Mouse (Mus musculus) stomach, embryonic 14.5 days (tissue): ENCODE results near the gene Prkcz. TPM values are rescaled to one million over a fixed set of nuclear protein-coding genes. Genes with fewer than 3 reads are reported as not detected.

Source experiments
- ATAC-seq: fragments of 200-750 bp; cut with Nextera tagmentation; 2 replicates; pipeline ENCODE4 v1.8.0; 2017; ENCODE audit warnings: low read depth, moderate TSS enrichment; ENCODE audit not compliant: insufficient number of reproducible peaks, insufficient read depth, low FRiP score
- H3K27ac ChIP-seq: fragments of 300-500 bp; sonication (generic); 2 replicates; pipeline ENCODE4 v1.5.1; 2014; ENCODE audit warnings: mild to moderate bottlenecking, low read length, moderate library complexity, mixed read lengths
- H3K27me3 ChIP-seq: fragments of 300-500 bp; sonication (generic); 2 replicates; pipeline ENCODE4 v1.6.1; 2014; ENCODE audit warnings: low read length, control low read depth, mixed read lengths; ENCODE audit not compliant: control insufficient read depth, insufficient read depth
- H3K36me3 ChIP-seq: fragments of 300-500 bp; sonication (generic); 2 replicates; pipeline ENCODE4 v1.6.1; 2014; ENCODE audit warnings: mild to moderate bottlenecking, control low read depth, low read length, moderate library complexity, mixed read lengths; ENCODE audit not compliant: control insufficient read depth, insufficient read depth
- H3K4me1 ChIP-seq: fragments of 300-500 bp; sonication (generic); 2 replicates; pipeline ENCODE4 v1.6.1; 2014; ENCODE audit warnings: low read length, control low read depth, mixed read lengths; ENCODE audit not compliant: control insufficient read depth, insufficient read depth
- H3K4me2 ChIP-seq: fragments of 300-500 bp; sonication (generic); replicated peaks from 2 replicates; pipeline ENCODE4 v1.6.1; 2014; ENCODE audit warnings: low read depth, low read length, control low read depth
- H3K4me3 ChIP-seq: fragments of 300-500 bp; sonication (generic); 2 replicates; pipeline ENCODE4 v1.5.1; 2014; ENCODE audit warnings: low read depth, low read length, control low read depth
- H3K9ac ChIP-seq: fragments of 300-500 bp; sonication (generic); replicated peaks from 2 replicates; pipeline ENCODE4 v1.6.1; 2014; ENCODE audit warnings: low read depth, mild to moderate bottlenecking, control low read depth, low read length, moderate library complexity, mixed read lengths
- H3K9me3 ChIP-seq: fragments of 300-500 bp; sonication (generic); 2 replicates; pipeline ENCODE4 v1.6.1; 2016; ENCODE audit warnings: low read depth, low read length, control low read depth; ENCODE audit not compliant: control insufficient read depth
- WGBS: fragments of 180-500 bp; shearing (Covaris S2); extraction: QIAGEN DNeasy Blood & Tissue Kit; methylation state at CpG from one replicate; pipeline ENCODE4 v1.1.7; 2014; 5-methylcytosine and 5-hydroxymethylcytosine counted together
- polyA plus RNA-seq: library from polyadenylated mRNA; unstranded; fragments of >200 nt; fragmentation: Nextera tagmentation; extraction: Ambion mirVana; gene quantifications from 2 replicates; pipeline ENCODE4 v1.2.1, GENCODE M21; 2014

Gene Prkcz
- polyA plus RNA-seq, 1 experiment from 2014 or later: 12.9 TPM

- Histone ChIP-seq H3K4me1 (peaks cover 70% of the 10 kb centered on the region), H3K9me3 (no peaks in the 10 kb centered on the region), H3K36me3 (peaks cover 3% of the 10 kb centered on the region), H3K9ac (no peak overlapping the region), H3K27me3 (no peaks in the 10 kb centered on the region), H3K4me3 (no peak overlapping the region; the same call in 1 of the 2 replicates), H3K4me2 (peak overlapping the region; percentile 94), H3K27ac (no peak overlapping the region)
- ATAC-seq: no peak
- 74% methylated on average over 9 of the region's 9 CpGs for WGBS
Measured at GRCm38 (mm10) chr4:155218104-155218732, 142.9 kb downstream of the Prkcz start.

DNA sequence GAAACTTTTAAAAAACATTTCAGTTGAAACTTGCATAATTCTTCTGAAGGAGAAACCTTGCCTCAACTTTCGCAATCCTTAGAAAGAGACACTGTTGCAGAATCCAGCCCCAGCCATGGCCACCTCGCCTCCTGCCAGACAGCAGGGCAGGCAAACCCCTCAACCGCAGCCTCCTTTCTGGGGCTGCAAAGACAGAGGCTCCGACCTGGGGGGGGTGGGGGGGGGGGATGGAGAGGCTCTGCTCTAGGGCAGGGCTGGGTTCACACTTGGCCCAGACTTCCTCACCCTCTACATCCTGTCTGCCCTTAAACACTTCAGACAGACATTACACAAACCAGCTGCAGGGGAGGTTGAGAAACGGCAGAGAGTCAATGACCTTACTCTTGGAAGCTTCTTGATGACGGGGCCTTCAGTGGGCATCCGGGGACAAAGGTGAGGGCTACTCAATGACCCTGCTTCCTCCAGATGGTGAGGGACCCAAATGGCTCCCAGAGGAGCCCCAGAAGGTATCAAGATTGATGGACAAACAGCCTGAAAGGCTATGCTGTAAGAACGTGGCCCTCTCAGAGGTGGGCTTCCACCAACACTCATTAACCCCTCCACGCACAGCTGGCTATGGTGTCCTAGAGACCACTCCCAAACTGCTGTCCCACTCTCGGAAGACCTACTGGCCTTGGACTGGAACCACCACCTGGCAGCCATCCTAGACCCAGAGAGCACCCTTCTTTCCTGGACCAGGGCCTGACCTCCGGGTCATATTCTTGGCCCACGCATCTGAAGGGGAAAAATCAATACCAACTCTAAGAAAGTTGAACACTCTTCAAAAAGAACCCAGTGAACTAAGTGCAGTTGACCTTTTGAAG is 143.7 kb downstream of the Prkcz start:
- no peak for ATAC-seq
- Histone ChIP-seq H3K4me1 (peaks cover 70% of the 10 kb centered on the region), H3K4me3 (0 out of 2 replicates have a peak overlapping the region, but pooled peaks have one; percentile 5), H3K9ac (no peak overlapping the region; the same call in 1 of the 2 replicates), H3K27ac (no peak overlapping the region), H3K36me3 (peaks cover 3% of the 10 kb centered on the region), H3K9me3 (no peaks in the 10 kb centered on the region), H3K27me3 (no peaks in the 10 kb centered on the region), H3K4me2 (peak overlapping the region; percentile 94; the same call in 1 of the 2 replicates)
- 42% methylated on average over 12 of the region's 12 CpGs for WGBS

GRCm38 (mm10) chr4:155215773-155216630 is 145.2 kb downstream of the Prkcz start:
- 0 out of 2 replicates have a peak overlapping the region, but pooled peaks have one; percentile 6 for H3K27ac ChIP-seq
- peaks cover 70% of the 10 kb centered on the region for H3K4me1 ChIP-seq
- 0 out of 2 replicates have a peak overlapping the region, but pooled peaks have one; percentile 1 for H3K4me2 ChIP-seq
- H3K4me3 ChIP-seq: no peak overlapping the region
- H3K9me3 ChIP-seq: no peaks in the 10 kb centered on the region
- peaks cover 4% of the 10 kb centered on the region for H3K36me3 ChIP-seq
- ATAC-seq: no peak
- H3K9ac ChIP-seq: no peak overlapping the region
- WGBS: 61% methylated on average over 12 of the region's 12 CpGs
- no peaks in the 10 kb centered on the region for H3K27me3 ChIP-seq

DNA sequence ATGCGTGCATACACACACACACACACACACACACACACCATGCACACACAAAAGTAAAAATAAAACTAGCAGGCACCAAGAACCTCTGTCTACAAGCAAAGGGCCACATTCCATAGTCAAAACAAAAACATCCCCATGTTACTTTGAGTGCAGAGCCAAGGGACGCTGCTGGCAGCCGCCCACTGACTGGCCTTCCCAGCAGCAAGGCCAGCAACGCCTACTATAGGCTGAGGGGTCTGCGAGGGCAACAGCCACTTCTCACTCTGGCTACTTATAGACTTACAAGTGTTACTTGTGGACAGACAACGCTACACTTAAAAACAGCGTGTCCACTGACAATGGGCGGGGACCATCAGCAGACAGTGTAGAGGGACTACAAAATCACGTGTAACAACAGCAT is 146.0 kb downstream of the Prkcz start:
- peaks cover 68% of the 10 kb centered on the region for H3K4me1 ChIP-seq
- H3K27me3 ChIP-seq: no peaks in the 10 kb centered on the region
- H3K4me2 ChIP-seq: no peak overlapping the region
- H3K27ac ChIP-seq: no peak overlapping the region
- 64% methylated on average over 9 of the region's 9 CpGs for WGBS
- peaks cover 11% of the 10 kb centered on the region for H3K36me3 ChIP-seq
- H3K4me3 ChIP-seq: no peak overlapping the region
- H3K9me3 ChIP-seq: no peaks in the 10 kb centered on the region
- H3K9ac ChIP-seq: no peak overlapping the region
- ATAC-seq: no peak

- Histone ChIP-seq H3K36me3 (peaks cover 11% of the 10 kb centered on the region), H3K27me3 (no peaks in the 10 kb centered on the region), H3K9ac (no peak overlapping the region), H3K27ac (no peak overlapping the region), H3K4me1 (peaks cover 64% of the 10 kb centered on the region), H3K4me2 (no peak overlapping the region), H3K4me3 (no peak overlapping the region), H3K9me3 (no peaks in the 10 kb centered on the region)
- ATAC-seq: no peak
- 68% methylated on average over 10 of the region's 10 CpGs for WGBS
Measured at GRCm38 (mm10) chr4:155214793-155215192, 146.4 kb downstream of the Prkcz start.

GRCm38 (mm10) chr4:155214188-155214587 is 147.0 kb downstream of the Prkcz start:
- no peak overlapping the region for H3K9ac ChIP-seq
- H3K4me3 ChIP-seq: no peak overlapping the region
- H3K36me3 ChIP-seq: peaks cover 11% of the 10 kb centered on the region
- 0 out of 2 replicates have a peak overlapping the region, but pooled peaks have one; percentile 5 for H3K4me2 ChIP-seq
- ATAC-seq: no peak
- no peak overlapping the region for H3K27ac ChIP-seq
- WGBS: 70% methylated on average over 6 of the region's 6 CpGs
- H3K4me1 ChIP-seq: peaks cover 58% of the 10 kb centered on the region
- H3K9me3 ChIP-seq: no peaks in the 10 kb centered on the region
- no peaks in the 10 kb centered on the region for H3K27me3 ChIP-seq

GRCm38 (mm10) chr4:155213752-155214054 is 147.5 kb downstream of the Prkcz start:
- peaks cover 57% of the 10 kb centered on the region for H3K4me1 ChIP-seq
- H3K27ac ChIP-seq: no peak overlapping the region
- H3K4me2 ChIP-seq: no peak overlapping the region
- H3K27me3 ChIP-seq: no peaks in the 10 kb centered on the region
- H3K36me3 ChIP-seq: peaks cover 11% of the 10 kb centered on the region
- no peaks in the 10 kb centered on the region for H3K9me3 ChIP-seq
- 72% methylated on average over 6 of the region's 6 CpGs for WGBS
- ATAC-seq: peak; percentile 7; the same call in 1 of the 2 replicates
- no peak overlapping the region for H3K9ac ChIP-seq
- H3K4me3 ChIP-seq: no peak overlapping the region
